Mouse (Mus musculus): Measurements from ENCODE around the gene Larp1b. TPM values are rescaled to one million over a fixed set of nuclear protein-coding genes. Genes with fewer than 3 reads are reported as not detected.

Larp1b gene
- polyA plus RNA-seq (2021; fragmentation: Nextera tagmentation) = 2.1 and 4.9 TPM in 2 replicates
- long read RNA-seq, experiment 1, partial matches to known transcripts = 1 of 3 reads
- long read RNA-seq, experiment 1, other reads (novel, unspliced or antisense) = 2 of 3 reads
- long read RNA-seq, experiment 2, partial matches to known transcripts = 2 of 4 reads
- long read RNA-seq, experiment 2, other reads (novel, unspliced or antisense) = 0 of 4 reads

GRCm38 (mm10) chr3:40949170-40949902 lies at the start of gene Larp1b:
Gene Larp1b (plus strand): TSS chr3:40949828.

GRCm38 (mm10) chr3:40902443-40902842 lies 47.2 kb upstream of the Larp1b start, which contains the start of gene 1700034I23Rik:
Gene 1700034I23Rik (minus strand): TSS chr3:40902543.

GRCm38 (mm10) chr3:41082885-41083789 lies 133.5 kb downstream of the Larp1b start, which contains the start of gene Pgrmc2:
Gene Pgrmc2 (minus strand): TSS chr3:41083046.

Other genes with a start within 250 kb of the Larp1b start
- gene Slc25a31, start 241.0 kb upstream of the Larp1b start, polyA plus RNA-seq (2021; fragmentation: Nextera tagmentation) = 0.20 TPM in 1 of 2 replicates, not detected in the other
- gene Hspa4l, start 205.3 kb upstream of the Larp1b start, polyA plus RNA-seq (2021; fragmentation: Nextera tagmentation) = 63.6 and 72.8 TPM in 2 replicates
- gene Plk4, start 149.8 kb upstream of the Larp1b start, polyA plus RNA-seq (2021; fragmentation: Nextera tagmentation) = 2.6 and 2.8 TPM in 2 replicates
- 12.0 and 12.2 TPM in 2 replicates for gene Mfsd8, start 102.9 kb upstream of the Larp1b start, polyA plus RNA-seq (2021; fragmentation: Nextera tagmentation)
- gene Abhd18, start 102.9 kb upstream of the Larp1b start, polyA plus RNA-seq (2021; fragmentation: Nextera tagmentation) = 14.6 and 15.7 TPM in 2 replicates
- gene 1700034I23Rik, start 47.3 kb upstream of the Larp1b start, polyA plus RNA-seq (2021; fragmentation: Nextera tagmentation) = not detected in 2 replicates
- gene Pgrmc2, start 133.2 kb downstream of the Larp1b start, polyA plus RNA-seq (2021; fragmentation: Nextera tagmentation) = 5.9 and 7.6 TPM in 2 replicates